Mouse (Mus musculus) G1E-ER4 (cell line): ENCODE data around the gene Insrr. TPM values are rescaled to one million over a fixed set of nuclear protein-coding genes. Genes with fewer than 3 reads are reported as not detected.

Experiments
- GATA1 ChIP-seq: IDR thresholded peaks from one replicate; pipeline ENCODE4 v1.8.0; 2012; ENCODE audit warnings: low read length, inconsistent platforms
- polyA plus RNA-seq: library from polyadenylated mRNA; stranded (reverse); fragments of >175 nt; gene quantifications from 2 replicates; pipeline ENCODE4 v1.2.3, GENCODE M21; 2012

Gene Insrr
- not detected in 2 replicates for polyA plus RNA-seq

GRCm38 (mm10) chr3:87796736-87797334, at the start of gene Insrr:
TSS of gene Insrr (plus strand) at chr3:87796951.
- TF ChIP-seq GATA1: no peak

DNA sequence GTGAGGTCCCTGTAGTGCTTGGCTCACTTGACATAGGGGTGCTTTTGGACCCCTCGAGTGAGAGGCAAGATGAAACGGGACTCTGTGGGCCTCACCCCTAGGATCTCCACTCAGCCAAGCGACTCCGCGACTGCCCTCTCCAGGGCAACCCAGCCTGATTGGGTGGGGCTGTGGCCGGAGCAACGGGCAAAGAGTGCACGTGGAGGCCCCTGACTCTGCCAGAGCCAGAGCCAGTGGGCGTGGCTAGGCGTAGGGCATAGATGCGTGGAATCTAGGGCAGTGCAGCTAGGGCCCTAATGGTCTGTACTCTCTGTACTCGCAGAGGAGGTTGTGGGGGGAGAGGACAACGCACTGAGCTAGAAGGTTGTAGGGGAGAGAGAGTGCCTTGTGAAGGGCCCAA, 48.3 kb upstream of the Insrr start, which contains the start of gene Lrrc71:
TSS of gene Lrrc71 (minus strand) at position 195 of the 400 bp plus-strand sequence.
- no peak for TF ChIP-seq GATA1

DNA sequence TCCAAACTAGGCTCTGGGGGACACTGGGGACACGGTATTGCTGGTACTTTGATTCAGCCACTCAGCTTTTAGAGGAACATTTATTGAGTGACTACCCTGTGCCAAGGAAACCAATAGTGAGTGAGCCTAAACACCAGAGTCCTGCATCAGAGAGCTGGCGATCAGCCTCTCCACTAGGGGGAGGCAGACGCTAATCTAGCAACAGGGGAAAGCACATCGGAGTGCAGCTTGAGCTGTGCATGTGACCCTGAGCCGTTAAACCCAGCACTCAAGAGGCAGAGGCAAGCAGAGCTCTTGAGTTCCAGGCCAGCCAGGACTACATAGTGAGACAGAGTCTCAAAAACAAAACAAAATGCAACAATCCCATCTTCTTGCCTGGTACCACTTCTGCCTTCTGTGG, 47.7 kb upstream of the Insrr start:
- TF ChIP-seq GATA1: no peak

DNA sequence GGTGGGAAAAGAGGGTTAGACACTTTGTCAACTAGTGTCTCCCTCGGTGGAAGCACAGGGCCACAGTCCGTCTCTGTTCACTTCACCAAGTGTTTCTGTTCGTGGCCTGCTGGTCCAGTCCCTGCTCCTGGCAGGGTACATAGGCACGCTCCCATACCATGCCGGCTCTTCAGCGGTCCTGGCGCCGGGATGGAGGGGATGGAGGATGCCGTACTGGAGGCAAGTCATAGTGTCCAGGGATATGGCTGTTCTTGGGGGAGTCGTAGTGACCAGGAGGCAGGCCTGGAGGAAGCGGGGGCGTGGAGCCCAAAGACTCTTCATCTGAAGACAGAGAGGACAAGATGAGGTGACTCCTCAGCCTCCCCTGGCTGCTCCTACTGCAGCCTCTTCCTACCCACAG, 46.8 kb upstream of the Insrr start:
- TF ChIP-seq GATA1: no peak

- no peak for TF ChIP-seq GATA1
These were observed 44.2 kb upstream of the Insrr start for GRCm38 (mm10) chr3:87752567-87752966.

- no peak for TF ChIP-seq GATA1
These were observed 42.9 kb upstream of the Insrr start for GRCm38 (mm10) chr3:87753829-87754228.

- TF ChIP-seq GATA1: no peak
These were observed 40.8 kb upstream of the Insrr start for GRCm38 (mm10) chr3:87755964-87756363.

- TF ChIP-seq GATA1: no peak
These were observed 40.3 kb upstream of the Insrr start for GRCm38 (mm10) chr3:87756488-87756887.

GRCm38 (mm10) chr3:87758641-87759040, 38.1 kb upstream of the Insrr start:
- no peak for TF ChIP-seq GATA1

- TF ChIP-seq GATA1: no peak
These were observed 35.1 kb upstream of the Insrr start for GRCm38 (mm10) chr3:87761408-87762375.

DNA sequence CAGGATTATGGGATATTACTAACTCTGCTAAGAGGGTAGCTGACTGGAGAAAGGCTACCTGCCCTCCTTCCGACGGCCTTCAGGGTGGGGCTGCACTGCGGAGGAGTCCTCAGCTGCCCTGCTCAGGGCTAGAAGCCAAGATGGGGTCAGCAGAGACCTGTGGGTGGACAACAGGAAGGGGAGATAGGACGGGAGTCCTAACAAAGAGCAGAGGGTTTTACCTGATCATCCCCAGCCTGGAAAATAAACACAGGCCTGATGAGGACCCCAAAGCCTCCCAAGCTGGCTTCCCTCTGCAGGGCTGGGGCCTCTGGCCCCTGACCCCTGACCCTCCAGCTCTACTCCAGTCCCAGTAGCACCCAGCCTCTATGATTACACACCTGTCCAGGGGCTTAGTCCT, 33.5 kb upstream of the Insrr start:
- no peak for TF ChIP-seq GATA1

- TF ChIP-seq GATA1: no peak
These were observed 33.0 kb upstream of the Insrr start for GRCm38 (mm10) chr3:87763683-87764289.

- no peak for TF ChIP-seq GATA1
These were observed 32.2 kb upstream of the Insrr start for GRCm38 (mm10) chr3:87764506-87764905.

GRCm38 (mm10) chr3:87765091-87765490, 31.7 kb upstream of the Insrr start:
- TF ChIP-seq GATA1: no peak

- no peak for TF ChIP-seq GATA1
These were observed 31.0 kb upstream of the Insrr start for GRCm38 (mm10) chr3:87765631-87766283.

DNA sequence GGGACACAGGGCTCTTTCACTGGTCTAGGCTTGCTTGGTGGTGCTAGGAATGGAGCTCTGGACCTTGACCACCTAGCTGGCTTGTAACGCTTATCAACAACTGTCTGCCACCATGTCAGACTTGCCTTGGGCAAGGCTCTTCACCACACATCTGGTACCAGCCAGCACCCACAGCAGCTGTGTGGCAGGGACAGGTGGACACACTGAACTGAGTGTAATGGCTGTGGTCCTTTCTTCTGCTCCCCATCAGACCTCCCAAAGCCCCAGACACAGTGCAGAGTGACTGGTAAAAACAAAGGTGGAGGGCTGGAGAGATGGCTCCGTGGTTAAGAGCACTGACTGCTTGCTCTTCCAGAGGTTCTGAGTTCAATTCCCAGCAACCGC, 30.5 kb upstream of the Insrr start:
- no peak for TF ChIP-seq GATA1
